Mouse (Mus musculus) layer of hippocampus, postnatal 25 days (tissue): ENCODE results near the gene Foxa3. TPM values are rescaled to one million over a fixed set of nuclear protein-coding genes. Genes with fewer than 3 reads are reported as not detected.

Source experiments
- DNase-seq, 2 experiments: peaks; one replicate each; pipeline ENCODE4 v3.0.0; 2022; ENCODE audit warnings: mixed read lengths in 2 of 2, low spot score in 1 of 2; ENCODE audit errors: extremely low spot score in 1 of 2
- total RNA-seq, 2 experiments: library from RNA; stranded (reverse); gene quantifications; 2 replicates each; pipeline ENCODE4 v1.2.3; 2021

Gene Foxa3
- total RNA-seq, 2 experiments from 2014 or later: not detected

- peak in 1 of 2 experiments; percentile 43 for DNase-seq
Measured at GRCm38 (mm10) chr7:19029084-19029653, 5.8 kb upstream of the Foxa3 start.

DNA sequence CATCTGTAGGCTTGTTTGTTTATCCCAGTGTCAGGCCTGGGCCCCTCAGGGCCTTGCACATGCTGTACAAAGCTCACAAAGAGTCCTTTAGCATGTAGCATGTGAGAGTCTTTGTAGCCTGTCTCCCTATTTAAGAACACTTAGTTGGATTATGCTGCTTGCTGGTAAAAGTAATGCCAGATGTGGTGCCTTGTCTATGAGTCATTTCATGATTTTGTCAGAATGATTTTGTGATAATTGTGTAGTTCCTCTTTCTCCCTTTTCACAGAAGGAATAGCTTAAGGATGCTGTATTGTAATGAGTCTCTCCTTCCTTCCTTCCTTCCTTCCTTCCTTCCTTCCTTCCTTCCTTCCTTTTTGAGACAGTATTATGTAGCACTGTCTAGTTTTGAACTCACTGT lies 4.7 kb upstream of the Foxa3 start:
- no peak for DNase-seq

DNA sequence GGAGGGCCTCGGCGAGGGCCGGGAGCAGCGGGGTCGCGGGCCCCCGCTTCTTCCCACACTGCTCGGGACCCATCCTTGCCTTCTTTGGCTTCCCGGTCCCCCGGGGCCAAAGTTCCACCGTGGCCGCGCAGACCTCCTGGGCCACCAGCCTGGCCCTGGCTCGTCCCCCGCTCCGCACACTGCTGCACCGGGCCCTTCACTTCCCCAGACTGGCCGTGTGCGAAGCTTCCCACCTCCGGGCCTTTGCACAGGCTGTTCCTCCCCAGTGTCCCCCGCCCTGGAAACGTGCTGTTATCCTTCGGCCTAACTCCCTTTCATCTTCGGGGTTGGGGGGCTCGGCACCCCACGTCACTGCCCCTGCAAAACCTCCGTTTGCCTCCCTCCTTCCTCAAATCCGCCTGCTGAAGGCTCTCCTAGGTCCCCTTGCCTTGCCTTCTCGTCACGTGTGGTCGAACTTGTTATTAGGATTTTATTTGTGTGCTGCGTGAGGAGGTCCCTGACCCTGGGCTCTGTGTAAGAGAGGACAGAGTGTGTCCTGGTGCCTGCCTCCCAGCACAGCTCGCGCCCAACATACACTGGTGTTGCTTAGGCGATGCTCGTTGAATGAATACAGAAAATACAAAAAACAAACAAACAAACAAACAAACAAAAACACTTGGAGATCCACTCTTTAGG lies 1.4 kb upstream of the Foxa3 start:
- DNase-seq: peak in 1 of 2 experiments; percentile 26

DNA sequence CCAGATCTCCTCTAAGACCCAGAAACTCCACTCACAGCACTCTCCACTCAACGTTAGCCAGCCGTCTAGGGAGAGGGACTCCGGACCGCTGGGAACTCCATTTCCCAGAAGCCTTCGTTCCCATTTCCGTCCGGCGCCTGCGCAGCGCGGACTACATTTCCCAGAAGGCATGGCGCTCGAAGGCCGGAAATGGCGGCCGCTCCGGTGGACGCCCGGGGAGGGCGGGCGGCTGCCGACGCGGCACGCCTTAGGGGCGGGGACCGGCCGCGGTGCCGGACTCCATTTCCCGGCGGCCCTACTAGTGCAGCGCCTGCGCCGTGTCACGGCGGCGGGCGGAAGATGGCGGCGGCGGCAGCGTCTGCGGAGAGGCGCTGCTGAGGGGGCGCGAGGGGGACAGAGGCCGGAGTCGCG lies 763 bp upstream of the Foxa3 start, which contains the start of gene Sympk:
Sympk (plus strand) TSS at position 282 of the 411 bp plus-strand sequence.
- peak; percentile 83 to 86 for DNase-seq

- DNase-seq: no peak
Measured at GRCm38 (mm10) chr7:19022189-19022958, 964 bp downstream of the Foxa3 start.

DNA sequence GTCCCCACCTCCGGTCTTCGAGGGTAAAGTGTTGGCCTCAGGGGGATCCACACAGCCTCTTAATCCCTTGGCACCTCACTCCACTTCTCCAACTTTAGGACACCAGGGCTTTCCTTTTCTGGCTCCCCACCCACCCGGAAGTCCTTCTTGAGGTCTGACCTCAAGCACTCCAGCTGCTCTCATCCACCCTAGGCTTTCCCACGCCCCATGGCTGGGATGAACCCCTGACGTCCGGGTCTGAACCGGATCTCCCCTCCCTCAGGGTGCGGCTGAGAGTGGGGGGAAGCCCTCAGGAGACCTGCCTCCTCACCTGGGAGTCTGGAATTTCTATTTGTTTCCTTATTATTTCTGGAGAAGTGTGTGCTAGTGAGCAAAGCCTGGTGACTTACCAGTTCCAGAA lies 2.3 kb downstream of the Foxa3 start:
- DNase-seq: no peak

GRCm38 (mm10) chr7:19017909-19018308 lies 5.4 kb downstream of the Foxa3 start:
- no peak for DNase-seq

DNA sequence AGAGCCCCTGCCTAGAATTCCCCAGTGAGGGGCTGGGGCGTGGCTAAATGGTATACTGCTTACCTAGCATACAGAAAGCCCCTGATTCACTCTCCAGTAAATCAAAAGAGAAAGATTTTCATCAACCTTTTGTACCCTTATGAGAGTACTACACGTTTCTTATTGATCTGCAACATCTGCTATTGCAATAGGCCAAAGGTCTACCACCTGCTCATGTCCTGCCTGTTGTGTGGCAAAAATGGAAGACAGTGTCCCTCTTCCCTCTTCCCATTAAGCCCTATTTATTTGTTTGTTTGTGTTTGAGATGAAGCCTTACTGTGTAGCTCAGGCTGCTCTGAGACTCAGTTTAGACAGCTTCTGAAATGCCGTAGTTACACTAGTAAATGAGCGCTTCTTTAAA lies 7.3 kb downstream of the Foxa3 start:
- no peak for DNase-seq

DNA sequence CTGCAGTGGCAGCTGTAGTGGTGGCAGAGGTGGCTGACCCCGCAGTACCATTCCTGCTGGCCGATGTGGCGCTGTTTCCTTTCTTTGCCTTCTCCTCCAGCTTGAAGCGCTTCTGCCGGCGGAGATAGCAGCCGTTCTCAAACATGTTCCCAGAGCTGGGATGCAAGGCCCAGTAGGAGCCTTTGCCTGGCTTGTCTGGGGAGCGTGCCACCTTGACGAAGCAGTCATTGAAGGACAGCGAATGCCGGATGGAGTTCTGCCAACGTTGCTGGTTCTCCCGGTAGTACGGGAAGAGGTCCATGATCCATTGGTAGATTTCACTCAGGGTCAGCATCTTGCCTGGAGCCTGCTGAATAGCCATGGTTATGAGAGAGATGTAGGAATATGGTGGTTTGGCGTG lies 8.9 kb downstream of the Foxa3 start:
- no peak for DNase-seq

DNA sequence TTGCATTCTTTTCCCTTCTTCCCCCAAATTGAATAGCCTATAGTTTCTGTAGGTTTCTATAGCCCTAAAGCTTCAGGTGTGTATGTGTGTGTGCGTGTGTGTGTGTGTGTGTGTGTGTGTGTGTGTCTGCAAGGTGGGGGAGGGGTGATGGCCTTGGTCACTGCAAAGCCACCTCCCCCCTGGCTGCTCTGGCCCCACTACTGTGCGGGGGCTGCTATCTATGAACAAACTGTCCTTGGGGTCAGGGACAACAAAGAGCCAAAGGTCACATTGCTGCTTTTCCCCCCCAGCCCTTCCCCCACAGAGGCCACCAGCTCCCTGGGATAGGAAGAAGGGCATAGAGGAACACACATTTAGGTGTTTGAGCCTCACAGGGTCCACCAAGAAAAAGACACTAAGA lies 10.5 kb downstream of the Foxa3 start:
- DNase-seq: no peak

DNA sequence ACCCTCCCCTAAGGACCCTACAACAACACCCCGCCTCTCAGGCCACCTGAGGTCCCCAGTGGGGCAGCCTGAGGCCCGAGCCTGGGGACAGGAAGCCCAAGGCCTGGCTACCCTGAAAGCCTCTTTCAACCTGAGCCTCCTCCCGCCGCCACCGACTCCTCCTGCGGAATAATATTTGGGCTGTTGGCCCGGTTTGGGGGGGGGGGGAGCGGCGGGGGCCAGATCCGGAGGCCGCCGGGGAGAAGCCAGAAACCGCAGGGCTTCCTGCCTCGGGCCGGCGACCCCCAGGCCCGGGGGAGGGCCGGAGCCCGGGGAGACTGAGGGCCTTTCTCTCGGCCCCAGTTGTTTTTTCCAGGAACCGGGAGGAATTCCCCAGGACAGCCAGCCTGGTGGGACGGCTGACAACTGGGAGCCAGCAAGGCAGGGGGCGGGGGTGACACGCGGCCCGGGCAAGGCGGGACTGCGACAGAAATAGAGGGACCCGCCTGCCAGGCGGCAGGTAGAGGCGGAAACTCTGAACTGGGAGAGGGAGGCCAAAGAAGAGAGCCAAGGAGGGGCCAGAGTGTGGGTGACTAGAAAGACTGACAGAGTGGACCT lies 11.2 kb downstream of the Foxa3 start:
- DNase-seq: no peak

GRCm38 (mm10) chr7:19010581-19010980 lies 12.8 kb downstream of the Foxa3 start:
- DNase-seq: no peak

GRCm38 (mm10) chr7:19007026-19007977 lies 16.0 kb downstream of the Foxa3 start:
- DNase-seq: no peak

DNA sequence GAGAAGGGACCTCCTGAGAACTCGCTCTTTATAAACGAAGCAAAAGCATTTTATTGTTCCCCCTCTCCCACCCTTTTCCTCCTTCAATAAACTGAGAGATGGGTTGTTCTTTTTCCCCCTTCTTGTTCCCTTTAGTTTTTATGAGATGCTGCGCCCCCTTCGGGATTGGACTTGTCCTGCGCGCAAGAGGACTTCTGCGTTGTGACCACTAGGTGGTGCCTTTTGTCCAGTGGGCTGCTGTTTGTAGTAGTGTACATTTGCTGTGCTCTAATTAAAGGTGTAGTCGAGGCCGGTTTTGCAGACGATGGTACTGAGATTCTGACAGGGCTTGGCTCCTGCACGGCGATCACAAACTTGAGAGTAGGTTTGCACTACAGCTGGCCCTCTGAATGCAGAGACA lies 16.9 kb downstream of the Foxa3 start:
- peak; percentile 58 to 79 for DNase-seq

DNA sequence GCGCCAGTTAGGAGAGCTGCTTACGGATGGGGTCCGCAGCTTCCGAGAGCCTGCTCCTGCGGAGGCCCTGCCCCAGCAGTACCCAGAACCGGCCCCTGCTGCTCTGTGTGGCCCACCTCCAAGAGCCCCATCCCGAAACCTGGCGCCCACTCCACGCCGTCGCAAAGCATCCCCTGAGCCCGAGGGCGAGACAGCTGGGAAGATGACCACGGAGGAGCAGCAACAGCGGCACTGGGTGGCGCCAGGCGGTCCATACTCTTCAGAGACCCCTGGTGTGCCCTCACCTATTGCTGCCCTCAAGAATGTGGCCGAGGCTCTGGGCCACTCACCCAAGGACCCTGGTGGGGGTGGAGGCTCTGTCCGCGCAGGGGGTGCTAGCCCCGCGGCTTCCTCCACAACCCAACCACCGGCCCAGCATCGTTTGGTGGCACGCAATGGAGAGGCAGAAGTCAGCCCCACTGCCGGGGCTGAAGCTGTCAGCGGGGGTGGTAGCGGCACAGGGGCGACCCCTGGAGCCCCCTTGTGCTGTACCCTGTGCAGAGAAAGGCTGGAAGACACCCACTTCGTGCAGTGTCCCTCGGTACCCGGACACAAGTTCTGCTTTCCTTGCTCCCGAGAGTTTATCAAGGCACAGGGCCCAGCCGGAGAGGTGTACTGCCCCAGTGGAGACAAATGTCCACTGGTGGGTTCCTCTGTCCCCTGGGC lies 17.8 kb downstream of the Foxa3 start:
- no peak for DNase-seq

- no peak for DNase-seq
Measured at GRCm38 (mm10) chr7:19004631-19005079, 18.7 kb downstream of the Foxa3 start.

DNA sequence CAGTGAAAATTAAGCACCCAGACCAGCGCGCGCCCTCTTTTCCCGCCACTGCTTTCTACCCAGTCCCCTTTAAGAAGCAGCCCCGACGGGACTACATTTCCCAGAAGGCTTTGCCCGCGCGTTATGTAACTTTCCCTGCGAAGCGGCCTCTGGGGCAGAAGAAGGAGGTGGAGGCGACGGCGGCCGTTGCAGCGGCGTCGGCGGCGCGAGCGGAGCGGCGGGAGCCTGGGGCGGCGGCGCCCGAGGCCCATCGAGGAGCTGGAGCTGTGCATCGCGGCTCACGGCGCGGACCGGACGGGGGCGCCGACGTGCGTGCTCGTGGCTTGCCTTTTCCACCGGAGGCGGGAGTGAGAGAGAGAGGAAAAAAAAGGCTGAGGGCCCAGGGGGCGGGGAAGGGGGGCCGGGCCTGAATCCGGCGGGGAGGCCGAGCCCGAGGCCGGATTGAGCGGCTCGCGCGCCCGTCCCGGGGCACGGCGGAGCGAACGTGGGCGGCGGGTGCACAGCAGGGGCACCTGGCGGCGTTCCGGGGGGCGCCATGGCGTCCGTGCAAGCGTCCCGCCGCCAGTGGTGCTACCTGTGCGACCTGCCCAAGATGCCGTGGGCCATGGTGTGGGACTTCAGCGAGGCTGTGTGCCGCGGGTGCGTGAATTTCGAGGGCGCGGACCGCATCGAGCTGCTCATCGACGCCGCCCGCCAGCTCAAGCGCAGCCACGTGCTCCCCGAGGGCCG lies 19.3 kb downstream of the Foxa3 start, which contains the start of gene Irf2bp1:
Irf2bp1 (plus strand) TSS at position 143 of the 729 bp plus-strand sequence.
- peak; percentile 87 to 91 for DNase-seq

DNA sequence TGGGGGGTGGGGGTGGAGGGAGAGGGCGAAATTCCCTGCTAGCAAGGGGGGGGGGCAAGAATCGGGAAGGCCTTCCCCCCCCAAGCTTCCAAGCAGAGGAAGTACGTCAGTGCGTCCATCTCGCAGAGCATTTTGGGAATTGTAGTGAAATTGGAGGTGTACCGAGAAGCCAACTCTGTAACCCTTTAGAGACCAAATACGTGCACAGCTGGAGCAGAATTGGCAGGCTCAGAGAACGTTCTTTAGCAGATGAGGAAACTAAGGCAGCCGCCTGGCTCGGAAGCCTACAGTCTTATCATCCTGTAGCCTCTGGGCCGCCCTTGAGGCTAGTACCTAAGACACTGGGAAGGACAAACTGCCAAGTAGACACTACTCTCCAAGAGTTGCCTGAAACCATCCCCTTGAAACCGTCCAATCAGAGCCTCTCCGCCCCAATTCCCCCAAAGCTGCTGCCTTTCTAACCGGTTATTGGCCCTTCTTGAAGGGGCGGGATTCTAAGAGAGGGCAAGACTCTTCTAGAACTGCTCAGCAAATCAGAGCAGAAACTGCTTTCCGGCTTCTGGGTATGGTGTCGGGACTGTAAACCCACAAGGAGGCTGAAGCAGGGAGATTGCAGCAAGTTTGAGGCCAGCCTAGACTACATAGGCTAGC lies 20.4 kb downstream of the Foxa3 start:
- peak; percentile 51 to 60 for DNase-seq
